Mouse (Mus musculus) myocyte (in vitro differentiated cells): ENCODE measurements at regions not wholly inside any gene's neighbourhood (a gene's known extent, or its start where the extent isn't known, plus 50 kb on each side); places are given as distances from the start of the nearest gene placed in this dataset.

Experiments
- H3K27me3 ChIP-seq: one replicate; pipeline ENCODE4 v1.6.1; 2011; ENCODE audit not compliant: control insufficient read depth, insufficient read depth, insufficient read length
- H3K36me3 ChIP-seq: one replicate; pipeline ENCODE4 v1.6.1; 2011; ENCODE audit not compliant: control insufficient read depth, insufficient read depth
- H3K4me2 ChIP-seq: one replicate; pipeline ENCODE4 v1.6.1; 2011; ENCODE audit warnings: low read depth, control low read depth
- H3K4me3 ChIP-seq: one replicate; pipeline ENCODE4 v1.5.1; 2011; ENCODE audit warnings: mild to moderate bottlenecking, control low read depth, moderate library complexity
- H3K79me2 ChIP-seq: one replicate; pipeline ENCODE4 v1.6.1; 2011; ENCODE audit not compliant: control insufficient read depth, insufficient read depth
- H3ac ChIP-seq: one replicate; pipeline ENCODE4 v1.6.1; 2011; ENCODE audit not compliant: control insufficient read depth, insufficient read length
- CEBPB ChIP-seq: IDR thresholded peaks from 2 replicates; pipeline ENCODE4 v1.6.1; 2011; ENCODE audit warnings: mild to moderate bottlenecking, moderate library complexity; ENCODE audit not compliant: poor library complexity, insufficient read depth, severe bottlenecking
- E2F4 ChIP-seq: IDR thresholded peaks from one replicate; pipeline ENCODE4 v1.6.1; 2011; ENCODE audit warnings: mild to moderate bottlenecking, control low read depth, moderate library complexity; ENCODE audit not compliant: insufficient read depth
- MAX ChIP-seq: IDR thresholded peaks from one replicate; pipeline ENCODE4 v1.6.1; 2011; ENCODE audit warnings: low read depth, mild to moderate bottlenecking, control low read depth
- MYOD1 ChIP-seq, 3 experiments: IDR thresholded peaks; one replicate each; pipeline ENCODE4 v1.6.1; 2011; ENCODE audit warnings: control low read depth in 2 of 3, low read depth in 2 of 3, mild to moderate bottlenecking in 2 of 3, moderate library complexity in 1 of 3; ENCODE audit not compliant: insufficient read length in 2 of 3, control insufficient read depth in 1 of 3
- MYOG ChIP-seq, 3 experiments: IDR thresholded peaks; one replicate each; pipeline ENCODE4 v1.6.1; 2011; ENCODE audit warnings: control low read depth in 2 of 3, low read depth in 2 of 3, mild to moderate bottlenecking in 2 of 3; ENCODE audit not compliant: insufficient read length in 2 of 3, control insufficient read depth in 1 of 3, insufficient read depth in 1 of 3
- POLR2A ChIP-seq: IDR thresholded peaks from one replicate; pipeline ENCODE4 v1.6.1; 2011; ENCODE audit warnings: low read depth, mild to moderate bottlenecking, control low read depth, moderate library complexity; ENCODE audit not compliant: insufficient read length
- POLR2AphosphoS2 ChIP-seq: IDR thresholded peaks from one replicate; pipeline ENCODE4 v1.6.1; 2011; ENCODE audit warnings: low read depth, control low read depth; ENCODE audit not compliant: insufficient read length
- REST ChIP-seq: IDR thresholded peaks from one replicate; pipeline ENCODE4 v1.6.1; 2011; ENCODE audit warnings: mild to moderate bottlenecking, control low read depth, moderate library complexity; ENCODE audit not compliant: insufficient read depth, insufficient read length
- SRF ChIP-seq: IDR thresholded peaks from one replicate; pipeline ENCODE4 v1.6.1; 2011; ENCODE audit warnings: low read depth; ENCODE audit not compliant: control insufficient read depth, insufficient read length
- TCF12 ChIP-seq: IDR thresholded peaks from one replicate; pipeline ENCODE4 v1.6.1; 2011; ENCODE audit warnings: mild to moderate bottlenecking, control low read depth; ENCODE audit not compliant: poor library complexity, insufficient read depth, severe bottlenecking
- TCF3 ChIP-seq: IDR thresholded peaks from one replicate; pipeline ENCODE4 v1.6.1; 2011; ENCODE audit warnings: low read depth, control low read depth; ENCODE audit not compliant: insufficient read length
- USF1 ChIP-seq: IDR thresholded peaks from one replicate; pipeline ENCODE4 v1.6.1; 2011; ENCODE audit warnings: low read depth, mild to moderate bottlenecking, control low read depth, moderate library complexity

- Histone ChIP-seq H3K4me3 (no peak overlapping the region), H3K27me3 (no peaks in the 10 kb centered on the region), H3ac (no peak overlapping the region), H3K36me3 (no peaks in the 10 kb centered on the region), H3K79me2 (no peaks in the 10 kb centered on the region), H3K4me2 (no peak overlapping the region)
- TF ChIP-seq POLR2A = no peak
- TF ChIP-seq SRF = no peak
- no peak for TF ChIP-seq E2F4
- TF ChIP-seq CEBPB = no peak
- no peak for TF ChIP-seq POLR2AphosphoS2
- TF ChIP-seq MAX = no peak
- TF ChIP-seq MYOD1 (IDR thresholded peaks at IDR 0.05; ENCODE audit: control insufficient read depth in 1 of 3, insufficient read length in 2 of 3, low read depth in 2 of 3) = no peak
- no peak for TF ChIP-seq REST
- no peak for TF ChIP-seq TCF3
These were observed 54.1 kb upstream of the Adamts2 start for GRCm38 (mm10) chr11:50547776-50548175.

GRCm38 (mm10) chr11:50546456-50547144 lies 55.3 kb upstream of the Adamts2 start:
- peak overlapping the region; percentile 1 for H3K4me2 ChIP-seq

GRCm38 (mm10) chr11:50545421-50545820 lies 56.5 kb upstream of the Adamts2 start:
- no peak overlapping the region for H3ac ChIP-seq
- no peak overlapping the region for H3K4me3 ChIP-seq
- H3K36me3 ChIP-seq = no peaks in the 10 kb centered on the region
- TF ChIP-seq USF1 (no peak), POLR2AphosphoS2 (no peak), SRF (no peak), TCF3 (no peak), REST (no peak), CEBPB (no peak), POLR2A (no peak), MYOG (IDR thresholded peaks at IDR 0.05; ENCODE audit: control insufficient read depth in 1 of 3, insufficient read depth in 1 of 3, insufficient read length in 2 of 3, low read depth in 2 of 3) (no peak), TCF12 (no peak), MYOD1 (IDR thresholded peaks at IDR 0.05; ENCODE audit: control insufficient read depth in 1 of 3, insufficient read length in 2 of 3, low read depth in 2 of 3) (no peak), E2F4 (no peak)
- no peak overlapping the region for H3K4me2 ChIP-seq
- peaks cover 5% of the 10 kb centered on the region for H3K27me3 ChIP-seq
- H3K79me2 ChIP-seq = no peaks in the 10 kb centered on the region

More at GRCm38 (mm10) chr11:50546456-50547144, 55.3 kb upstream of the Adamts2 start:
- H3K79me2 ChIP-seq = no peaks in the 10 kb centered on the region
- no peak overlapping the region for H3K4me3 ChIP-seq
- no peak overlapping the region for H3ac ChIP-seq
- H3K36me3 ChIP-seq = no peaks in the 10 kb centered on the region
- no peaks in the 10 kb centered on the region for H3K27me3 ChIP-seq
- TF ChIP-seq TCF3 (no peak), POLR2A (no peak), POLR2AphosphoS2 (no peak), USF1 (no peak), SRF (no peak), MYOD1 (IDR thresholded peaks at IDR 0.05; ENCODE audit: control insufficient read depth in 1 of 3, insufficient read length in 2 of 3, low read depth in 2 of 3) (no peak), E2F4 (no peak), CEBPB (no peak), MAX (no peak), REST (no peak), TCF12 (no peak), MYOG (IDR thresholded peaks at IDR 0.05; ENCODE audit: control insufficient read depth in 1 of 3, insufficient read depth in 1 of 3, insufficient read length in 2 of 3, low read depth in 2 of 3) (no peak)

- Histone ChIP-seq H3ac (no peak overlapping the region), H3K27me3 (peaks cover 23% of the 10 kb centered on the region), H3K79me2 (no peaks in the 10 kb centered on the region), H3K36me3 (no peaks in the 10 kb centered on the region), H3K4me3 (no peak overlapping the region), H3K4me2 (no peak overlapping the region)
- TF ChIP-seq CEBPB (no peak), E2F4 (no peak), SRF (no peak), MYOG (IDR thresholded peaks at IDR 0.05; ENCODE audit: control insufficient read depth in 1 of 3, insufficient read depth in 1 of 3, insufficient read length in 2 of 3, low read depth in 2 of 3) (no peak), USF1 (no peak)
These were observed 61.7 kb upstream of the Adamts2 start for GRCm38 (mm10) chr11:50540136-50540535.

- no peak overlapping the region for H3ac ChIP-seq
- H3K27me3 ChIP-seq = peaks cover 18% of the 10 kb centered on the region
- no peak for TF ChIP-seq MAX
- TF ChIP-seq MYOG (IDR thresholded peaks at IDR 0.05; ENCODE audit: control insufficient read depth in 1 of 3, insufficient read depth in 1 of 3, insufficient read length in 2 of 3, low read depth in 2 of 3) = no peak
- no peak for TF ChIP-seq USF1
- TF ChIP-seq POLR2AphosphoS2 = no peak
- H3K4me2 ChIP-seq = no peak overlapping the region
- H3K36me3 ChIP-seq = no peaks in the 10 kb centered on the region
- H3K79me2 ChIP-seq = no peaks in the 10 kb centered on the region
- H3K4me3 ChIP-seq = no peak overlapping the region
These were observed 67.6 kb upstream of the Adamts2 start for GRCm38 (mm10) chr11:50534266-50534665.
